Mouse (Mus musculus): ENCODE data around the gene Zfp13. TPM values are rescaled to one million over a fixed set of nuclear protein-coding genes. Genes with fewer than 3 reads are reported as not detected.
A peak's percentile ranks its signal among the peaks of the same experiment; 100 is the strongest.
"Not testable (repeated sequence)": the region's sequence is repeated elsewhere in the genome, so short reads cannot be mapped to it uniquely, and the experiment has no call there.

Zfp13 gene
- polyA plus RNA-seq, 2 experiments from 2014 or later, result not detected

DNA sequence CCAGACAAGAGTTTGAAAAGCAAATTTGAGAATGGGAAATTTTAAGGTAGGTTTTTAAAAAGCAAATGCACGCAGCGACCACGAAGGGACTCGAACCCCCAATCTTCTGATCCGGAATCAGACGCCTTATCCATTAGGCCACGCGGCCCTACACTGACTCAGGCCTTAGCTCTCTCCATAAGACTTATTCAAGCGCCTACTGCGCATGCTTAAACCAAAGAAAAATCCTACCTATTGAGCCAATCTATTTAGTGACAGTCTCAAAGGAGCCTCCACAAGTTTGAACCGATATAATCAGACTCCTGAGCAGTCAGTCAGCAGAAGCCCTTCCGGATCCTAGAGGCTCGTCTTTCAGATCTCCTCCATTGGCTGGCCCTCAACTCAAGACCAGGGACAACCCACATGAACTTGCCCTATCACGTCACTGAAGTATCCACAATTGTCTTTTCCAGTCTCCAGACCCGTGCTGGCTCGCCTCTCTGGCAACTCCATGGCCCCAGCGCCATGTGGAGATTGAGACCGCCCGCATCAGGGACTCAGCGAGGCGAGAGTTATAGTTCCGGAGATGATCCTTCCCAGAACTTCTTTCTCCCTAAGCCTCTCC is 49.0 kb downstream of the Zfp13 start:
- ATAC-seq, result peak; percentile 27

DNA sequence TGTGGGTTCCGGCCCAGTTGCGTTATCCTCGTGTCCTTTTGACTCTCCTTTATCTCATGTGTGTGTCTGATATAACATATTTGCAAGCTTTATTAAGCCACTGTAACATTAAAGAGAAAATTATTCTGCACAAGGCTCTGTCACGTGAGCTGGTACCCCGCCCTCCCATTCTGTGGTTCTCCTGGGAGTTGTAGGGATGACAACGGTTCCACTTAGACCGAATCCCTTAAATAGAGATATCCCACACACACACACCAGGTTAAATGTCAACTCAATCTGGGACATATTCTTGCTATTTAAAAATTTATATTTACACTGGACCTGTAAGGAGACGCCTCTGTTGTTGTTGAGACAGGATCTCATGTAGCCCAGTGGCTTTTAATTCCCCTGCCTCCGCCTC is 49.8 kb downstream of the Zfp13 start:
- ATAC-seq, result no peak

DNA sequence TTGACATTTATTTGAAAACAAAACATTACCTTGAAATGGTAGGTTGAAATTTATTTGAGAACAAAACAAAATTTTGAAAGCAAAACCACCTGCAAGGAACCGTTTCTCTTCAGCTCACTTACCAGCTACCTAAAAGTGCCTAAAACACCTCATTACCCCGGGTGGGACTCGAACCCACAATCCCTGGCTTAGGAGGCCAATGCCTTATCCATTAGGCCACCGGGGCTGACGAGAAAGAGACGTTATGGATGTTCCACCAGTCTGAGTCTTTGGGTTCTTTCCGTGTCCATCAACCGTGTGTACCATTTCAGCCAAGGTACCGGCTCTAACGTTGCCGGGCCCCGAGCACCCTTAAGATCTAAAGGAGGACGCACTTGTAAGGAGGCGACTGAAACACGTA is 50.7 kb downstream of the Zfp13 start:
- no peak for ATAC-seq

DNA sequence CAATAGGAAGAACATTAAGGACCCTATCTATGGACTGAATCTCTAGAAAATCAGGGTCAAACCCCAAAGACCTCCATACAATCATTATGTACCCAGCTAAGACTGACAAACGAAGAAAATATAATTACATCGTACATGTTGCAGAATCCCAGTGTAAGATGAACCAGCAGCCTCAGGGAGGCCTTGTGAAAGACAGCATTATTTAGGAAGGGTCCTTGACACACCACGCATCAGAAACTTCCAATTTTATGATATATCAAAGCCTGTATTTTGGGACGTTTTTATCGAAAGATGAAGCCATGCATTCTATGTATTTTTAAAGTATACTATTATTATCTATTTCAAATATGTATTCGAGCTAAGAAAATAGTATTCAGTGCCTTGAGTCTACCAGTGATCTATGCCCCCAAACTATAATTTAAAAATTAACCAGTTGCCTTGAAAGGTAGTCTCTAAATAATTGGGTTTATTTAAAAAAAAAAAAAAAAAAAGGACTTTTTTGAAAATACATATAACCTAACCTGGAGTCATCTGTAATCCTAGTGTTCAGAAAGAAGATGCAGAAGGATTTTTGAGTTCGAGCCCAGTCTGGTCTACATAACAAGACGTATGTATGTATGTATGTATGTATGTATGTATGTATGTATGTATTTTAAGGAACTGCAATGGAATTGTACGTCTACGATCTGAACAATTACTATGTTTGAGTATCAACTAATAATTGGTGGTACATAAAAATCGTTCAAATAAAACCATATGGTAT is 51.4 kb downstream of the Zfp13 start:
- no peak for ATAC-seq

DNA sequence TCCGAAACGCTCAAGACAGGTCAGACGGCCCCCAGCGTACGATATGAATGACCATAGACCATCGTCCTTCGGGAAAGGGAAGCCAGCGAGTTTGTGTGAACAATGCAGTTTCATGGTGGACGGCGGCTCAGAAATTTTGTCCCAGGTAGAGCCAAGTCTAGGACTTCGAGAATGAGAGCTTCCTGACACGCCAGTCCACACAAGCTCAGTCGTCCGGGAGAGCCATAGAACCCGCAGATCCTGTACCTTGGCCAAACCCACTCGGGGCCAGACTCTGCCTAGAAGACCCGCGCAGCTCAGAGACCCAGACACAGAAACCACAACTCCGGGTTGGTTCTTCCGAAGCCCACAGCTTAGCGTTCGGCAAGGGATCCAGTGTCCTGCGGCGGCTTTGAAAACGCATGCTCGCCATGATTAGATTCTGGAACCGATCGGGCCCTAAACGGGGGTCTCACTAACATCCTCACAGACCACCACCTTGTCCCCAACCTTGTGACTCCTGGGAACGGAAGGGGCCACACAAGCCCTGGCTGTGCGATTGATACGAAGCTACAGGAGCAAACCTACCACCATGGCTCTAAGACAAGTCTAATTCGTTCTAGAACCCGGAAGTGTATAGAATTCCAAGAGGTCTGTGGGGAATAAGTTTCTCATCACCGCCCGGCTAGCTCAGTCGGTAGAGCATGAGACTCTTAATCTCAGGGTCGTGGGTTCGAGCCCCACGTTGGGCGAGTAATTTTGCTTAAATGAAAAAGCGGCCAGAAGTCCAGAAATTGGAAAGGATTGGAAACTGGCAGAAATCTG is 52.4 kb downstream of the Zfp13 start:
- peak; percentile 22 for ATAC-seq

DNA sequence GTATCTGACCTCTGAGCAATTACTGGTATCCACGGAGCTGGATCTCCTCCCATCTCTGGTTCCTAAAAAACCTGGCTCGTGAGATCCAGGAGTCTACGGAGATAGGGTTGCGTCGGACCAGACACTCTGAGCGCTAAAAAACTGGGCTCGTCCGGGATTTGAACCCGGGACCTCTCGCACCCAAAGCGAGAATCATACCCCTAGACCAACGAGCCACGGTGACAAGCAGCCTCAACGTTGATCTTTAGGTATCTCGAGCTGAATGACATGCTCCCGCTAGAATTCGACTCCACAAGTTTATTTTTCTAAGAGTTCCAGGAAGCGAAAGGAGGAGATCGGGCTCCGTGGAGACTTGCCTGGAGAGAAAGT is 53.0 kb downstream of the Zfp13 start:
- ATAC-seq, result no peak

DNA sequence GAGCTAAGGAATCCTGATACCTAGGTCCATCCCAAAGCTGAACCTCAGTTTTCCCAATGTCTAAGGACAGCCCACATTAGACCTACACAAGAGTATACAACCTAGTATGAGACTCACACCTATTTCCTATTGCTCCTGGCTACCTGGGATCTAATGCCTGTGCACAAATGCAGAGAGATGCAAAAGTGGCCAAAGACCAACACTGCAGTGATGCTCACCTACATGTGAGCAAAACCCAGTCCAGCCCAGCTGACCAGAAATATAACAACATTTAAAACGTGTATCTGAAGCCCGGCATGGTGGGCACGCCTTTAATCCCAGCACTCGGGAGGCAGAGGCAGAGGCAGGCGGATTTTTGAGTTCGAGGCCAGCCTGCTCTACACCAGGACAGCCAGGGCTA is 53.4 kb downstream of the Zfp13 start:
- ATAC-seq, result no peak

DNA sequence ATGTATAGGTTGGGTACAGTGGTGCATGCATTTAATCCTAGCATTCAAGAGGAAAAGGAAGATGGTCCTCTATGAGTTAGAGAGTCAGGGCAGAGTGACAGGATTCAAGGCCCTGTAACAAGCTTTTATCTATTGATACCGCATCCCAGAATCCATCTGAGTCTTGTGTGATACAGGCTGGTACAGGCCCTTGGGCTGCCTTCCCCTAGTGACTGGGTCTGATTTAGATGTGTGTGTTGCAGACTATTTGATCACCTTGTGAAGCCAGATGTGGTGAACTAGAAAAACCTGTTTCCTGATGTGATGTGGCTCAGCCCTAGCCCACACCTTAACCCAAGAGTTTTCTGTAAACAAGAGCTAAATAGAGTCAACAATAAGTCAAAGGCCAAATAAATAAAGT is 54.5 kb downstream of the Zfp13 start:
- no peak for ATAC-seq

DNA sequence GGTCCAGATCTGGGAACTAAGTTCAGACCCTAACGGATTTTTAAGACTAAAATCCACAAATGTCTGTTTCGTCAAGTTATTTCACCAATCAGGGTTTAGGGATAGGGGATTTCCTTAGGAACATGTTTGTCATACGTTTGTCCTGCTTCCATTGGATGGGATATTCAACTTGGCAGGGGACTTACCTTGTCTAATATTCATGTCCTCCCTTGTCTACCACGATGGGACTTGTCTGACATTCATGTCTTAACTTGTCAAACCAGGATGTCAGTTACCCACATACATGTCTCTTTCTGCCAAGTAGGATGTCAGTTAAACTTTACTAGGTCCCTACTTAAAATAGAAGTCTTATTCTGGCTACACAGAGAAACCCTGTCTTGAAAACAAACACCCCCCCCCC is 55.3 kb downstream of the Zfp13 start:
- ATAC-seq, result no peak

DNA sequence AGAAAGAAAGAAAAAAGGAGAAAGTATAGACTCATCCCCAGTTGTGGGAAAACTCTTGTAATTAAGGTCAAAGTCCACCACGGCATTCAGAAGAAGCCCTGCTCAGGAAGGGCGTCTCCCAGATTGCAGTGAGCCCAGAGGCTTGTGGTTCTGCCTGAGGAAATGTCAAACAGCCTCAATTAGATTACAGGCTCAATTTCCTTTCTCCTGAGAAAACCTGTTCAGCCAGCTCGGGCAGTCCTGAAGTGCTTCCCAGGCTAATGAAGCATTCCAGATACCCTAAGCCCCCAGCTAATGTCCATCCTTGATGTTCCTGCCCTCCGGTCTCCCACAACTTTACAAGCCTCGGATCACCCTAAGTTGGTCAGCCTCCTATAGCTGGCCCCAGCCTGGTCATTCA is 56.0 kb downstream of the Zfp13 start:
- ATAC-seq, result no peak

DNA sequence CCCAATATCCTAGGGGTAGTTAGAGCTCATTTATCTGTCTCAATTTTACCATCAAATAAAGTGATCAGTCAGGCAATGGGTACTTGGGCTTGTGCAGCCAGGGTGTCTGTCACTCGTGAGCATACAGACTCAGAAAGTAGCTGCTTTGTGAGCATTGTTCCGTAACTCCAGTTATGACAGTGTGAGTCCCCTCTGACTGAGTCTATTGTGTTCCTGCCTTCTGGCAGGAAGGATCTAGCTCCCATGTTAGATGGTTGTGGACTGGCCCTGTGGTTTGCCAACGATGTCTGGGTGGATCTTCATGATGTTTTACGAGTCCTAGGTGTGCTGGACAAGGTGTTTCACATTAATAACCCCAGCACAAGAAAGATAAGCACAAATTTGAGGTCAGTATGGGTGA is 56.5 kb downstream of the Zfp13 start:
- no peak for ATAC-seq

DNA sequence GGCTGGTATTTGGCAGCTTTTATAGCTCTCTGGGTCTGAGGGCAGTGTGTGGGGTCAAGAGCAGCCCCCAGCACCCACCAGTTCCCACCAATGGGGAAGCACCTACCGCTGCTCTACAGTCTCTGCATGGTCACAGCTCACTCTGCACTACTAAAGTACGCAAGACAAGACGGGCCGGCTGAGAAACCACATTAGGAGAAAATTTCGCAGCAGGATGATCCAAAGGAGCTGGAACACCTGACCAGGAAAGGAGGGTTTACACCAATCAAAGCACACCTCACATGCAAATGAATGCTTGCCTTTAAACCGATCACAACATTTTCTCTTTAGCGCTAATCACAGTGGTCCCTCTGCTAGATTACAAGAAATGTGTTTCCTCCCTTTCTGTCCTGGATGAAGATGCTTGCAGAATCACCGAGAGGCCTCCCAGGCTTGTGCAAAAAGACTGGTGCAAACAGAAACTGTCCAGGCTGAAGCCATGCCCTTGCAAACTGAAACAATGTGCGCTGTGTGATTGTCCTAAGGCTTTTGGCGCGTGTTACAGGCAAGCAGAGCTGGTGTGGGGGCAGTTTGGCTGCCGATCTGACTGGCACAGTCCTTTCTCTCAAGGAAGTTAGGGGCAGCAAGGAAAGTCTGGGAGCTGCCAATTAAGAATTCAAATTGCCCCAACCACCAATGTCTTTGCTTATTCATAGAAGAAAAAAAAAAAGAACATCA is 57.1 kb downstream of the Zfp13 start:
- ATAC-seq, result no peak

DNA sequence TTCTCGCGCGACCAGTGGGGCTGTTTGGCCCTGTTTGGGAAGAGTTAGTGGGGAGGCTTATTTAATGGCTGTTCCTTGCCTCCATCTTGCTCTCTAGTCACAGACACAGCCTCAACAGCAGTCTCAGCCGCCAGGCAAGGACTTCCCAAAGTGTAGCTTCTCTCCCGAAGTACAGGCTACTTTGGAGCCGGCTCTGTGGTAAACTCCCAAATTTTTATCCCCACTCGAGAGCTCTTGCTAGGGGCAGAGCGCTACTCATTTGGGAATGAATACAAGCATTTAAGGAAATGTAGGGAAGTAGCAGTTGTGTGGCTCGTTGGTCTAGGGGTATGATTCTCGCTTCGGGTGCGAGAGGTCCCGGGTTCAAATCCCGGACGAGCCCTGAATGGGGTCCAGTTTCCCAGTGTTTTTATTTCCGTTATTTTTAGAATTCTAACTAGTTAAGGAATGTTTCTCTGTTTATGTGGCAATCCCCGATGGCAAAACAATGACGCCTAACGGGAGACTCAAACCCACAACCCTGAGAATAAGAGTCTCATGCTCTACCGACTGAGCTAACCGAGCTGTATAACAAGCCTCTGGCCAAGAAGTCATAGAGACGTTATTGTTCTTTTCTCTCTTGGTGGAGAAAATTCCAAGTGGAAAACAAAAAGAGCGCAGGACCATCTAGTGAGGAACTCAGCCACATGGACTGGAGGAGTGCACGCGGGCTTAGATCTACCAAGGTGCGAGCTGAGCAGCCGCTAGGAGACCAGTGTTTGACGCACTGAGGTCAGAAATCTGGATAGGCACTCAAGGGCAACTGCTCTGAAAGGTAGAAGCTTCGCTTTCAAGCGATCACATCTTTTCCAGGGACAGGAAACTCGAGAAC is 58.4 kb downstream of the Zfp13 start:
- no peak for ATAC-seq

DNA sequence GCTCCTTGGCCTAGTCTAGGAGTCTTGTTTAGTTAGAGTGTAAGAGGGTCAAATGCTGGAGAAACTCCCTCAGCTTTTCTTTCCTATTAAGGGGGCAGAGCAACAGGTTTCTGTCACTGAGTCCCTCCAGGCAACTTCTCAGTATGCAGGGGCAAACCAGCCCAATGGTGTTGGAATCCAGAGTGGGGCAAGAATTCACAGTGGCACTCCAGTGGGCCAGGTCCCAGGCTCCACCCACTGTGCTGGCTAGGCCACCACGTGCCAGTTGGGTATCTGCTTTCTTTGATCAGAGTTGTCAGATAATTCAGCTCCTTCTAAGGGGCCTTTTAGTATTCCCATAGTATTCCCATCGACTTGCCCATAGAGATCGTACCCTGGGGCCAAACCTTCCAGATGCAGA is 59.2 kb downstream of the Zfp13 start:
- ATAC-seq, result no peak

DNA sequence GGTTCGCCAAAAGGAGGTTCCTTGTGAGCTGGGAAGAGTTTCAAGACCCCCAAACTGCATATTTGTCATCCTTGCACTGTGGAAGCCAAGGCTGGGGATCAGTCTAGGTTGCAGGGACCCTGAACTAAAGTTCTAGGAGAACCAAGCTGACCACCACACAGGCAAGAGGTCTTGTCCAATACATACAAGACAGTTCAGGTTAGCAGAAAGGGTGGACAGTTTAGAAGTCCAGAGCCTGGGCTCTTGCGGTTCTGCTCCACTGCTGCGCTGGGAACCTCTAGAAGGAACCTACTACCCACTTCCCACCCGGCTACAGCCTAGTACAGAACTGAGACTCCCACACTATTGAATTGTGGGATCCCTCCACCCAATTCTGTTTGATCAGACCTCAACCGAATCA is 59.7 kb downstream of the Zfp13 start:
- ATAC-seq, result no peak

DNA sequence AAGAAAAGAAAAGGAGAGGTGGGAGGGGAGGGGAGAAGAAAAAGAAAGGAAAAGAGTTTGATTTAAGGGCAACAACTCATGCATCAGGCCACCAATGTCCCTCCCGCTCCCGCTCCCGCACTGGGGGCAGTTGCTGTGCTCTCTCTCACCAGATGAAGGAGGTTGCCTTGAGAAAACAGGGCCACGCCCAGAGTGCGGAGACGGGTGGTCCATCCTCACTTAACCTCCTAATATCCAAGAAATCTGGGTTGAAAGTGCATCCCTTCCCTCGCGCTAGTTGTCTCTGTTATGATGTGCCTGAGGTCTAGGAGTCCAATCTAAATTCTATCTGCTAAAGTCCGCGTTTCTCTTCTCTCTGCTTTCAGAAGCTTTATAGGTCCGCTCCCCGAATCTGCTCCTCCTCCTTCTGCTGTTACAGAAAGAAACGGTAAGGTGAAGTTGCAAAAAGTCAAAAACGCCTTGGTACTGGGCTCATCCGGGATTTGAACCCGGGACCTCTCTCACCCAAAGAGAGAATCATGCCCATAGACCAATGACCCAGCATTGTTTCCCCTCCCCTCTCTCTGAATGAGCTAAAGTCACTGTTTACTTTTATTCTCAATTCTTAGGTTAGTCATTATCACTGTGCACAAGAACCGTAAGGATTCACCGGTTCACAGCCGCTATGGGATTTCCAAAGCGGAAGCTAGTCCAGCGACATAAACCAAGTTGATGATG is 60.8 kb downstream of the Zfp13 start:
- no peak for ATAC-seq

DNA sequence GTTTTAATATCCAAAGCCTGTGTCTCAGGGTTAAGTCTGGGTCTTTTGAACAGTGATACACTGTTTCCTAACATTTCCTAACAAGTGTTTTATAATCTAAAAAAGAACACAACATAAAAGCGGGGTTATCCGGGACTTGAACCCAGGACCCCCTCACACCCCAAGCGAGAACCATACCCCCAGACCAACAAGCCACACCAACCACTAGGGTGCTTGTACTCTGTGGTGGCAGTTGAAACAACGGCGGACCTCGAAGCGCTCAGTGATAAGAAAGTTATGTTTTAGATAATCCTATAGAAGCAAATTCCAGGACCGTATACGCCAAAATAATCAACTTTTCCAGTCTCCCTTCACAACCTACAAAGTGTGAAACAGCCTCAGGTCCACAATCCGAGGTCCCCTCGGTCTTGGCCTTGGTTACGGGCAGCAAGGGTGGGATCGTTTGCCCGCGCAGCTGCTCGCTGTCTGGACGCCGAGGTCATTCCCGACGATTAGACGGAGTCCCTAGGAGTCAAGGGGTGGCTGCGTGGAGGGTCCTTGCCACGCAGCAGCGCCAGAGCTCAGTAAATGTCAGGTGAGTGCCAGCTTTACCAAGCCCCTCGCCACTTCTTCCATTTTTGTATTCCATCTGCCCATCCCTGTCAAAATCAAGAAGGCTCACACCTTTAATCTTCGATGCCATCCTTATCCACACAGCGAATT is 61.6 kb downstream of the Zfp13 start:
- no peak for ATAC-seq

DNA sequence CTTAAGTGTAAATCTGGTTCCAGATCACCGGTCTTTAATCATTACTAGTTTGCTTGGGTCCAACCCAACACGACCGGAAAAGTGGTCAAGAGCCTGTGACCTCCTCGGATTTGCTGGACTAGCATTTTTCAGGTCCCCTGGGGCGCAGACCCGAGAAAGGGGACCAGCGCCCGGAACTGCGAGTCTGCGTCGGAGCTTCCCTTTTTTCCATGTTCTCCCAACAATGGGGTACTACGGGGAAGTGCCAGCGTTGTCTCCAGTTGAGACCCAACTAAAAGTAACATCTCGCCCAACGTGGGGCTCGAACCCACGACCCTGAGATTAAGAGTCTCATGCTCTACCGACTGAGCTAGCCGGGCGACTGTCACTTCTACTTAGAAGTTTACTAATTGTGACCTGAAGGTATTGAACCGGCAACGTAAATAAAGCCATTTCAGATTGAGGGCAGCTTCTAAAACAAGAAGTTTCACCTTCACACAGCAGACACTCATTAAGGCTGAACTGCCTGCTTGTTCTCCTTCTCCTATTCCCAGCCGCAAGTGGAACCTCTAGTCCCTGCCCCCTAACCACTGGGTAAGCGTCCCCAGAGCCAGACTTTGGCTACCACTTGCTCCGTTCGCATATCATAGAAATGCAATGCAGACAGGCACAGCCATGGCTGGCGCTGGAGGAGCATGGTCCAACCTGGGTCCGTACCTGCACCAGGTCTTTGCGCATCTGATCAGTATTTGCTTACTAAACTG is 64.1 kb downstream of the Zfp13 start:
- ATAC-seq, result not testable (repeated sequence)

DNA sequence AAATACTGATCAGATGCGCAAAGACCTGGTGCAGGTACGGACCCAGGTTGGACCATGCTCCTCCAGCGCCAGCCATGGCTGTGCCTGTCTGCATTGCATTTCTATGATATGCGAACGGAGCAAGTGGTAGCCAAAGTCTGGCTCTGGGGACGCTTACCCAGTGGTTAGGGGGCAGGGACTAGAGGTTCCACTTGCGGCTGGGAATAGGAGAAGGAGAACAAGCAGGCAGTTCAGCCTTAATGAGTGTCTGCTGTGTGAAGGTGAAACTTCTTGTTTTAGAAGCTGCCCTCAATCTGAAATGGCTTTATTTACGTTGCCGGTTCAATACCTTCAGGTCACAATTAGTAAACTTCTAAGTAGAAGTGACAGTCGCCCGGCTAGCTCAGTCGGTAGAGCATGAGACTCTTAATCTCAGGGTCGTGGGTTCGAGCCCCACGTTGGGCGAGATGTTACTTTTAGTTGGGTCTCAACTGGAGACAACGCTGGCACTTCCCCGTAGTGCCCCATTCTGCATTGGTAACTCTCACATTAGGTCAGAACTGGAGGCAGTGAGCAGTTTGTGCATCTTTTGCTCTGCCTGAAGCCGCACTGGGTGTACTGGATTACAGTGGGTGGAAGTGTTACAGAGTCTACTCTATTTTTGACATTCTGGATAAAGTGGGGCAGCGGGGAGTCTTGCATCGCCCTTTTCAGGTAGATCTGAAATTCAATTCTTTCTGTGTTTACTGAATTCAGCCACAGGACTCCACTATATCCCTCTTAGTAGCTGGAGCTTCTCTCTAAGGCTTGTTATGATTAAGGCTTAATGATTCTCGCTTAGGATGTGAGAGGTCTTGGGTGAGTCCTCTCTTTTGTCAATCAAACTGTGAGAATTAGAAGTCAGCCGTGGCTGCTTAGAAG is 65.4 kb downstream of the Zfp13 start:
- ATAC-seq, result not testable (repeated sequence)
